ENCODE assay signal across 9 mouse cellular contexts in the genomic region with DNA sequence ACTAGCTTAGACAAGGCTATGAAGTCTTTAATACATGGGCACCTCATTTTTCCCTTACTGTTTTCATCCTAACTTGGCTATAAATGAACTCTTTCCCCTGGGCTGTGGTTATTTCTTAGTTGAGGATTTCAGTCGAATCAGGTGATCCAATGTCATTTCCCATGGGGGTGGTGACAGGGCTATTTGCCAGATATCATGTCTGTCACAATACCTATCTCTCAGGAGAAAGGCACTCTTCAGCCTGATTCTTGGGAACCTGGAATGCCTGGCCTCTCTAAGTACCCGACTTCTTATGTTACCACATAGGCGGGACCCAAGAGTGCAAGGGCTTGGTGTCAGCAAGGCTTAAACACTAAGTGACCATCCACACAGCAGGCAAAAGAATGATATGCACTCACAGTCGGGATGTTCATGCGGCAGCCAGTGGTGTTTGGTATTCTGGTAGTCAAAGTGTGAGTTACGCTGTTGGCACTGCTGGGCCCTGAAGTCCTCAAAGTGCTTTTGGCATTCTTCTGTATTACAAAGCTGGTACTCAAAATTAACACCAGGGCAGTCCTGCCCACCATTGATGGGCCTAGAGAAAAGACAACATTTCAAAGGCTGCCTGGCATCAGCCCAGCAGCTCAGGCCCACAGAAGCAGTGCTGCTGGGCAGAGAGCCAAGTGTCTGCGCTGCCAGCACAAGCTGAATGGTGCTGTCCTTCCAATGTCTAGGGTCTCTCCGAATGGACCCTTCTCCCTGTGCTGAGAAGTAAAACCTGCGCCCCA.
A peak's percentile ranks its signal among the peaks of the same experiment; 100 is the strongest.
DNase-seq lines count a peak whose midpoint lies in the region; ATAC-seq lines count a peak whose summit lies in the region.
"Had no signal": no experiment of that assay in that cellular context is flagged by ENCODE, and none has a peak within 500 bp of the region (broad histone marks: within the 10 kb centered on the region; RNA-seq: fewer than 3 reads in every experiment).

No protein-coding gene starts in this region.

- no peak overlapping the region for H3K4me2 ChIP-seq in heart, embryonic 11.5 days
- no peak overlapping the region for H3K4me2 ChIP-seq in midbrain, embryonic 14.5 days (ENCODE audit: low read length)

- H3K9me3 ChIP-seq in heart, embryonic 11.5 days (replicated peaks; ENCODE audit: control insufficient read depth, low read length) = no peaks in the 10 kb centered on the region
- no peaks in the 10 kb centered on the region for H3K9me3 ChIP-seq in midbrain, embryonic 14.5 days (ENCODE audit: control insufficient read depth, low read length)

- peaks cover 9% of the 10 kb centered on the region; the same call in 1 of the 2 replicates for H3K4me1 ChIP-seq in heart, embryonic 11.5 days (ENCODE audit: control insufficient read depth, insufficient read depth, low read length)
- H3K4me1 ChIP-seq in midbrain, embryonic 14.5 days (ENCODE audit: control insufficient read depth, insufficient read depth, low read length) = peaks cover 5% of the 10 kb centered on the region; the same call in 1 of the 2 replicates

- DNase-seq in heart, adult 11 months = no peak
- DNase-seq in brain, embryonic 18.5 days (ENCODE audit: low read depth, low spot score) = peak; percentile 79
- peak; percentile 62 to 73 for DNase-seq in frontal cortex, postnatal 14 days (ENCODE audit: low spot score in 2 of 2)
- peak; percentile 78 to 81 for DNase-seq in layer of hippocampus, adult 8-10 months (ENCODE audit: low spot score in 2 of 2)
- peak; percentile 89 for DNase-seq in midbrain, embryonic 14.5 days
- no peak for DNase-seq in c-Kit-positive CD71-positive TER-119-positive erythroid progenitor cells, embryonic 14.5 days (ENCODE audit: low spot score)
- DNase-seq in thymus, postnatal 0 days (ENCODE audit: low spot score) = no peak

- ATAC-seq in heart, embryonic 11.5 days (replicated peaks; ENCODE audit: insufficient number of reproducible peaks, low FRiP score, low TSS enrichment) = peak; percentile 52; the same call in 1 of the 2 replicates
- peak; percentile 83 for ATAC-seq in midbrain, embryonic 14.5 days (ENCODE audit: low FRiP score, low TSS enrichment)

- H3K27me3 ChIP-seq in heart, embryonic 11.5 days (ENCODE audit: control insufficient read depth, insufficient read depth, low read length) = no peaks in the 10 kb centered on the region
- no peaks in the 10 kb centered on the region for H3K27me3 ChIP-seq in midbrain, embryonic 14.5 days (ENCODE audit: control insufficient read depth, insufficient read depth, low read length)

- H3K36me3 ChIP-seq in heart, embryonic 11.5 days (ENCODE audit: control insufficient read depth, insufficient read depth, low read length) = no peaks in the 10 kb centered on the region
- no peaks in the 10 kb centered on the region for H3K36me3 ChIP-seq in midbrain, embryonic 14.5 days (ENCODE audit: control insufficient read depth, insufficient read depth, low read length)

- H3K27ac ChIP-seq in heart, embryonic 11.5 days (ENCODE audit: low read depth, low read length) = no peak overlapping the region
- H3K27ac ChIP-seq in midbrain, embryonic 14.5 days (replicated peaks; ENCODE audit: low read depth, low read length) = peak overlapping the region; percentile 45; the same call in 1 of the 2 replicates
- H3K27ac ChIP-seq: liver, embryonic 14.5 days had no signal

- 59% methylated on average over 9 of the region's 9 CpGs for WGBS in heart, embryonic 11.5 days (ENCODE audit: insufficient replicate concordance)
- WGBS in midbrain, embryonic 14.5 days = 56% methylated on average over 9 of the region's 9 CpGs

- H3K9ac ChIP-seq in heart, embryonic 11.5 days (ENCODE audit: low read depth, low read length) = no peak overlapping the region
- H3K9ac ChIP-seq in midbrain, embryonic 14.5 days (replicated peaks; ENCODE audit: low read length) = no peak overlapping the region
- H3K9ac ChIP-seq: liver, embryonic 14.5 days had no signal

- H3K4me3 ChIP-seq in heart, embryonic 11.5 days (ENCODE audit: low read depth, low read length) = no peak overlapping the region
- no peak overlapping the region for H3K4me3 ChIP-seq in midbrain, embryonic 14.5 days (replicated peaks; ENCODE audit: low read depth, low read length)

Comparison
In these comparisons a context has a peak if more than half of its experiments do, and no peak if none do; other contexts are left out.
1. DNase-seq: peak in brain, embryonic 18.5 days (single experiment), frontal cortex, postnatal 14 days (2 of 2), layer of hippocampus, adult 8-10 months (2 of 2) and midbrain, embryonic 14.5 days (single experiment); none in heart, adult 11 months (single experiment), c-Kit-positive CD71-positive TER-119-positive erythroid progenitor cells, embryonic 14.5 days (single experiment) and thymus, postnatal 0 days (single experiment).